Mouse (Mus musculus): ENCODE data around the gene Pycr1. TPM values are rescaled to one million over a fixed set of nuclear protein-coding genes. Genes with fewer than 3 reads are reported as not detected.
A peak's percentile ranks its signal among the peaks of the same experiment; 100 is the strongest.

The Pycr1 gene
- polyA plus RNA-seq, 1 experiment from 2014 or later, result 1.5 TPM

DNA sequence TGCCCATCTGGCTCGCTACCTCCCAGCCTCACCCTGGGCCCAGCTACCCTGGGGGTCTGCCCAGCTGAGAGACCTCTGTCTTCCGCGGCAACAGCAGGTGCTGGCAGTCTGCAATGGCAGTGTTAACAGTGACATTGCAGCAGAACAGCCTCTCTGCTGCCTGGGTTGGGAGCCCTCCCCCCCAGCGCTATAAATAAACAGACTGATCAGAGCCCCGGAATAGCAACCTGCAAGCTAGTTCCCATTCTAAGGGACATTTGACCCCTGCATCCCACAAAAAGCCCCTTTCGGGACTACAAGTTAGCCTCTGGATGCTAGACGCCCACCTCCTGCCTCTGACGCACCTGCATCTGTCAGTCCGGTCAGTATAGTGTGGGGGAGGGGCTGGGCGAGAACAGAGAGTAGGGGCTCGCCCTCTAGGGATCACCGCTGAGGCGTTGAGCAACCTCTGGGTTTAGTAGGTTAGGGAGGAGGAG, 4.5 kb upstream of the Pycr1 start, which contains the start of gene Myadml2:
Gene Myadml2, minus strand, starts transcription at position 158 of the 476 bp plus-strand sequence.
- H3K4me2 ChIP-seq (ENCODE audit: low read depth, low read length), result peak within 1 kb of the TSS; percentile 73
- DNase-seq (peak; percentile 76), ATAC-seq (peak; percentile 65)
- 5% methylated on average over 13 of the region's 13 CpGs for WGBS (ENCODE audit: insufficient replicate concordance)
- peak within 1 kb of the TSS; percentile 53 for H3K27ac ChIP-seq (ENCODE audit: low read depth)
- H3K9me3 ChIP-seq (ENCODE audit: low read length), result no peaks in the 10 kb centered on the region
- 0 out of 2 replicates have a peak, but pooled peaks have one; percentile 8 for TF ChIP-seq CTCF (IDR thresholded peaks at IDR 0.05; ENCODE audit: low read depth)
- TF ChIP-seq EP300 (IDR thresholded peaks at IDR 0.05; ENCODE audit: low read depth), result no peak
- no peaks in the 10 kb centered on the region for H3K27me3 ChIP-seq (ENCODE audit: insufficient read depth, low read length)
- H3K36me3 ChIP-seq (replicated peaks; ENCODE audit: insufficient read depth, low read length), result no peaks in the 10 kb centered on the region
- peaks cover 14% of the 10 kb centered on the region for H3K4me1 ChIP-seq (ENCODE audit: insufficient read depth)
- H3K9ac ChIP-seq (replicated peaks), result peak within 1 kb of the TSS; percentile 52; the same call in 1 of the 2 replicates
- H3K4me3 ChIP-seq (ENCODE audit: low read depth, low read length), result peak within 1 kb of the TSS; percentile 36

DNA sequence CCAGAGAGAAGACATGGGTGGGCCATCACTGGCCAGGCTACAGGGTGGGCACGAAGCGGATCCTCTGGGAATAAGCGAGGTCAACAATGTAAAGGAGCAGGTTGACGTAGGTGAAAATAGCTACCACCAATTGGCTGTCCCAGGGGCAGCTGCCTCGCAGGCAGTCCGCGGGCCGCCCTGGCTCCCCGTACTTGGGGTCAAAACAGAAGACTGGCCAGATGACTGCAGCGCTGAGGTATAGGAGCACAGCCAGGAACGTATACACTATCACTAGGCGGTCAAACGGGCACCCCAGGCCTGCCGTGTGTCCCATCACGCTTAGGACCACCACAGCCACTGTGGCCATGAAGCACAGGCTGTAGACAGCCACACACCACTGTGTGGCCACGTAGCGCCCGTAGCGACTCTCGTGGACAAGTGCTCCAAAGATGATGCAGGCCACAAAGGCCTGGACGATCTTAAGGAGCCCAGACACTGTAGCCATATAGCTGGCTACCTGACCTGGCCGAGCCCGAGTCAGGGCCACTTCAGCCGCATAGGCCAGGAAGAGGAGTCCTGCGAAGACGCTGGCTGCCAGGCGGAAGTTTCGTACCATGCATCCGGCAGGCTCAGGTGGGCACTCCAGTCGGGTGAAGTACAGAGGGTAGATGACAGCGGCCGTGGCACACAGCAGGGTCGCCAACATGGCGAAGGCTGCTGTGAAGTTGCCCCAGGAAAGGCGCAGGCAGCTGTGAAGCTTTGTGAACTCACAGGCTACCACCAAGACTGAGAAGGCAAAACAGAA, 3.7 kb upstream of the Pycr1 start:
- H3K27ac ChIP-seq (ENCODE audit: low read depth), result peak overlapping the region; percentile 53; the same call in 1 of the 2 replicates
- H3K4me2 ChIP-seq (ENCODE audit: low read depth, low read length), result peak overlapping the region; percentile 73
- no peaks in the 10 kb centered on the region for H3K36me3 ChIP-seq (replicated peaks; ENCODE audit: insufficient read depth, low read length)
- no peaks in the 10 kb centered on the region for H3K9me3 ChIP-seq (ENCODE audit: low read length)
- DNase-seq, result peak; percentile 10
- no peak overlapping the region for H3K9ac ChIP-seq (replicated peaks)
- 82% methylated on average over 35 of the region's 35 CpGs for WGBS (ENCODE audit: insufficient replicate concordance)
- H3K4me3 ChIP-seq (ENCODE audit: low read depth, low read length), result no peak overlapping the region
- ATAC-seq, result no peak
- TF ChIP-seq CTCF (IDR thresholded peaks at IDR 0.05; ENCODE audit: low read depth) (no peak), EP300 (IDR thresholded peaks at IDR 0.05; ENCODE audit: low read depth) (no peak)
- H3K27me3 ChIP-seq (ENCODE audit: insufficient read depth, low read length), result 0 out of 2 replicates have a peak, but pooled peaks cover 3% of the 10 kb centered on the region
- H3K4me1 ChIP-seq (ENCODE audit: insufficient read depth), result peaks cover 21% of the 10 kb centered on the region

DNA sequence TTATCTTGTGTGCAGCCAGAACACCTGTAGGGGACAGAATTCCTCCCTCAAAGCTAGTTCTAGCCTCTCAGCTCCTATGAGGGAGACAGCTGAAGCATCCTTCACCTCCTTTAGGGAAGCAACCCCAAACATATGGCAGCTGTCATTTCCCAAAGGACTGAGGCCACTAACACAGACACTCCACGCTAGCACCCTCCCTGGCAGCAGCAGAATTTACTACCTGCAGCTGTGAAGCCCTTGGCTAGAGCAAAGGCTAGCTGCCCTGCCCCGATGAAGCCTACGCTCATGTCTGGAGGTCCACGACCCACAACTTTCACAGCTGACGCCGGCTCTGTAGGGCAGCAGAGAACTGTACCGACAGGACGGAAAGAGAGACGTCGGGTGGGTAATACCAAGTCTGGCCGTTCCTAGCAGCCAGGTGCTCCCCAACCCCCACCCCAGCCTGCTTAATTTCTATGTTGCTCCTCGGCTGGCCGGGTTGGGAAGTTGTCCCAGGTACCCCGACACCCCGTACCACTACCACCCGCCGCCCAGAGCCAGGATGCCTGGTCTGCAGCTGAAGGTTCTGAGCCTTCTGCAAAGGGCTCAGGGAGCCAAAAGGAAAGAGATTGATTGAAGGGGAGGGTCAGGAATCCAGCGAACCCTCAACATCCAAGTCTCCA, 499 bp downstream of the Pycr1 start:
- H3K9ac ChIP-seq (replicated peaks), result peak overlapping the region; percentile 64
- H3K9me3 ChIP-seq (ENCODE audit: low read length), result no peaks in the 10 kb centered on the region
- ATAC-seq (peak; percentile 43), DNase-seq (no peak)
- H3K4me3 ChIP-seq (ENCODE audit: low read depth, low read length), result peak overlapping the region; percentile 52
- TF ChIP-seq CTCF (IDR thresholded peaks at IDR 0.05; ENCODE audit: low read depth) (no peak), EP300 (IDR thresholded peaks at IDR 0.05; ENCODE audit: low read depth) (no peak)
- peak overlapping the region; percentile 97 for H3K4me2 ChIP-seq (ENCODE audit: low read depth, low read length)
- 0 out of 2 replicates have a peak, but pooled peaks cover 3% of the 10 kb centered on the region for H3K27me3 ChIP-seq (ENCODE audit: insufficient read depth, low read length)
- no peaks in the 10 kb centered on the region for H3K36me3 ChIP-seq (replicated peaks; ENCODE audit: insufficient read depth, low read length)
- peaks cover 19% of the 10 kb centered on the region for H3K4me1 ChIP-seq (ENCODE audit: insufficient read depth)
- no peak overlapping the region for H3K27ac ChIP-seq (ENCODE audit: low read depth)
- 2% methylated on average over 18 of the region's 18 CpGs for WGBS (ENCODE audit: insufficient replicate concordance)

DNA sequence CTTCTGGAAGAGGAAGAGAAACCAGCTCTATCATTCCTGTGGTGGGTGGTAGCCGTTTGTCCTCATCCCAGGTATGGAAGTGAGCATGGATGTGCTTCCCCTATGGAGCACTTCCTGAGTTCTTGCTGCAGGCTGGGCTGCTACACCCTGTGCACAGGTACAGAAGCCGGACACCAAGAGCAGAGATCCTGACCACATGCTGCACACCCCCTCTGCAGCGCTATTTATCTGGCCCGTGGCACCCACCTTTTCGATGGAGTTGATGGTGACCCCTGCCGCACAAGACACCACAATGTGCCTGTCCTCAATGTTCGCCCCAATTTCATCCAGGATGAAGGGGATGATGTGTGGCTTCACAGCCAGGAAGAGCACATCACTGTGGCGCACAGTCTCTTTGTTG, 1.7 kb downstream of the Pycr1 start:
- Histone ChIP-seq H3K4me2 (ENCODE audit: low read depth, low read length) (no peak overlapping the region), H3K4me3 (ENCODE audit: low read depth, low read length) (no peak overlapping the region), H3K27ac (ENCODE audit: low read depth) (no peak overlapping the region), H3K27me3 (ENCODE audit: insufficient read depth, low read length) (0 out of 2 replicates have a peak, but pooled peaks cover 3% of the 10 kb centered on the region), H3K4me1 (ENCODE audit: insufficient read depth) (peaks cover 14% of the 10 kb centered on the region), H3K36me3 (replicated peaks; ENCODE audit: insufficient read depth, low read length) (no peaks in the 10 kb centered on the region), H3K9ac (replicated peaks) (no peak overlapping the region), H3K9me3 (ENCODE audit: low read length) (no peaks in the 10 kb centered on the region)
- ATAC-seq (no peak), DNase-seq (no peak)
- no peak for TF ChIP-seq EP300 (IDR thresholded peaks at IDR 0.05; ENCODE audit: low read depth)
- no peak for TF ChIP-seq CTCF (IDR thresholded peaks at IDR 0.05; ENCODE audit: low read depth)
- 76% methylated on average over 8 of the region's 8 CpGs for WGBS (ENCODE audit: insufficient replicate concordance)

DNA sequence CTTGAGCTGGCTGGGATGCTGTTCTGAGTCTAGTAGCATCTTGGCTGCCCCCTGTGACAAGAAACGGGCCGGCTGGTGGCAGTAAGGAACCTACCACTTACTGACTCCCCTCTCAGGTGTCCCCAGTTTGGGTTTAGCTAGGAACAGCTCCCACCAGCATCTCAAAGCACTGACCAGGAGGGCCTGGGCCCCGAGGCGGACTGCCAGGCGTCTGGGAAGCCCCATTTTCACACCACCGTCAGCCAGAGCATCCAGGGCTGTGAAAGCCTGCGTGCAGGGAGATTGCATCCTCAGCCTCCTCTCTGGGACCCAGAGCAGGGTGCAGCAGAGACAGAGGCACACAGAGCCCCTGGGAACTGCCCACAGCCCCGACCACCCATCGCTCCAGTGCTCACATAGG, 2.3 kb downstream of the Pycr1 start:
- TF ChIP-seq EP300 (IDR thresholded peaks at IDR 0.05; ENCODE audit: low read depth) (no peak), CTCF (IDR thresholded peaks at IDR 0.05; ENCODE audit: low read depth) (no peak)
- ATAC-seq, result no peak
- Histone ChIP-seq H3K27me3 (ENCODE audit: insufficient read depth, low read length) (0 out of 2 replicates have a peak, but pooled peaks cover 3% of the 10 kb centered on the region), H3K27ac (ENCODE audit: low read depth) (no peak overlapping the region), H3K36me3 (replicated peaks; ENCODE audit: insufficient read depth, low read length) (no peaks in the 10 kb centered on the region), H3K4me2 (ENCODE audit: low read depth, low read length) (no peak overlapping the region), H3K4me1 (ENCODE audit: insufficient read depth) (peaks cover 11% of the 10 kb centered on the region), H3K9me3 (ENCODE audit: low read length) (no peaks in the 10 kb centered on the region), H3K4me3 (ENCODE audit: low read depth, low read length) (no peak overlapping the region), H3K9ac (replicated peaks) (no peak overlapping the region)
- WGBS (ENCODE audit: insufficient replicate concordance), result 69% methylated on average over 9 of the region's 9 CpGs
- DNase-seq, result no peak

DNA sequence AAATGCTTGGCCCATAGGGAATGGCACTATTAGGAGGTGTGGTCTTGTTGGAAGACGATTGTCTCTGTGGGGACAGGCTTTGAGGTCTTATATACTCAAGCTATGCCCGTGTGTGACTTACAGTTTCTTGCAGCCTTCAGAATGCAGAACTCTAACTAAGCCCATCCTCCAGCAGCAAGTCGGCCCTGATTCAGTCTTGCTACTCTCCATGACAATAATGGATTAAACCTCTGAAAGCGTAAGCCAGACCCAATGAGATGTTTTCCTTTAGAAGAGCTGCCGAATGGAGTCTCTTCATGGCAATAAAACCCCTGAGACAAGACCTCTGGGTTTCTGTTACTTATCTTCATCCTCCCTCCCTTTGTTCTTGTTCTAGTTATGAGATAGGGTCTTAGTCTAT, 8.8 kb downstream of the Pycr1 start:
- Histone ChIP-seq H3K27me3 (ENCODE audit: insufficient read depth, low read length) (no peaks in the 10 kb centered on the region), H3K9ac (replicated peaks) (no peak overlapping the region), H3K4me2 (ENCODE audit: low read depth, low read length) (no peak overlapping the region), H3K4me1 (ENCODE audit: insufficient read depth) (peaks cover 34% of the 10 kb centered on the region), H3K27ac (ENCODE audit: low read depth) (no peak overlapping the region), H3K4me3 (ENCODE audit: low read depth, low read length) (no peak overlapping the region), H3K36me3 (replicated peaks; ENCODE audit: insufficient read depth, low read length) (no peaks in the 10 kb centered on the region), H3K9me3 (ENCODE audit: low read length) (no peaks in the 10 kb centered on the region)
- ATAC-seq (no peak), DNase-seq (no peak)
- no peak for TF ChIP-seq CTCF (IDR thresholded peaks at IDR 0.05; ENCODE audit: low read depth)
- 84% methylated on average over 5 of the region's 5 CpGs for WGBS (ENCODE audit: insufficient replicate concordance)
